12 mouse cellular contexts compared by ENCODE assay signal in the genomic region with DNA sequence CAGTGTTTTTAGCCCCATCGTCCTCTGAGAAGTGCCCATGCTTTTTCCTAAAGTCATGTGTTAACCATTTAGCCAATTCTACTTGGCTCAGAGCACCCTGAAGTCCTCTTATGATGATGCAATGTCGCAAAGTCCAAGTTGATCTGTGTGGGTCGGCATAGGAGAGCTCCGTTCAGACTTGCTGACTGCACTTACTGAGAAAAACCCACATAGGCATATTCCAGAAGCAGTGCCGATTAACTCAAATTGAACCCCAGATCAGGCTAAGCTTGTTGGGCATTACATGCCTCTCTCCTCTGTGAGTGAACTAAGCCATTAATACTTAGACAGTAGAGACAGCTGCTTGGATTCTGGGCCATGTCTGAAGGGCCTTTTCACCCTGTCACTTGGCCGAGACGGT.
DNase-seq lines count a peak whose midpoint lies in the region.
"Had no signal": no experiment of that assay in that cellular context is flagged by ENCODE, and none has a peak within 500 bp of the region (broad histone marks: within the 10 kb centered on the region; RNA-seq: fewer than 3 reads in every experiment).

No protein-coding gene starts in this region.

- peak; percentile 20 for DNase-seq in adrenal gland, postnatal 10 days
- DNase-seq in adrenal gland, postnatal 4 days (ENCODE audit: low spot score in 2 of 2): no peak
- DNase-seq in lung, postnatal 14 days: peak; percentile 14
- no peak for DNase-seq in lung, postnatal 10 days
- peak; percentile 32 for DNase-seq in kidney, postnatal 10 days
- DNase-seq in retina, postnatal 7 days (ENCODE audit: low read depth, low spot score): peak; percentile 25
- no peak for DNase-seq in left cerebral cortex, adult 11 months (ENCODE audit: low spot score)
- DNase-seq in testis, postnatal 14 days (ENCODE audit: low spot score): no peak
- DNase-seq: gastrocnemius, adult 2 months; heart, postnatal 14 days; right cerebral cortex, adult 18-20 months; thymus, postnatal 36 days had no signal

Comparison
In these comparisons a context has a peak if more than half of its experiments do, and no peak if none do; other contexts are left out.
1. DNase-seq: peak in adrenal gland, postnatal 10 days (single experiment), lung, postnatal 14 days (single experiment), kidney, postnatal 10 days (single experiment) and retina, postnatal 7 days (single experiment); none in adrenal gland, postnatal 4 days (0 of 2), lung, postnatal 10 days (single experiment), left cerebral cortex, adult 11 months (single experiment) and testis, postnatal 14 days (single experiment).